Mouse (Mus musculus) embryonic fibroblast, embryonic 13.5 days (primary cell): ENCODE measurements around the gene Ep300.

ENCODE experiments used
- CTCF ChIP-seq: IDR thresholded peaks from 2 replicates; pipeline ENCODE4 v1.5.1; 2011; ENCODE audit warnings: mild to moderate bottlenecking, control low read depth, low read length, moderate library complexity, borderline replicate concordance; ENCODE audit not compliant: insufficient read depth
- POLR2A ChIP-seq: IDR thresholded peaks from 2 replicates; pipeline ENCODE4 v1.6.1; 2011; ENCODE audit warnings: low read depth, mild to moderate bottlenecking, control low read depth, low read length, moderate library complexity

DNA sequence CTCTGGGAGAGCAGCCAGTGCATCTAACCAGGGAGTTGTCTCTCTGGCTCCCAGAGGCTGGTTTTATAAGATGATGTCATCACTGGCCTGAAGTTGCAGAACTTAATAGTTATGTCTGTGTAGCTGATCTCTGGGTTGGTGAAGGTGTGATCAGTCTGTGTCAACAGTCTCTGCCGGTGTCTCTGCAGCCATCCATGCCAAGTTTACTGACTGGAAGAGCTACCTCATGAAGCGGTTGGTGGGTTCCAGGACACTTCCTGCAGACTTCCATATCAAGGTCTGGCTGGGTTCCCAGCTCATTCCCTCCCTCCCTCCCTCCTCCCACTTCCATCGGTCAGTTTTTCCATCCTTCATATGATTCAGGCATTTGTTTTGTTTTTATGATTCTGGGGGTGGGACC, 91.5 kb downstream of the Ep300 start:
- TF ChIP-seq CTCF, result no peak
- TF ChIP-seq POLR2A, result no peak
